ENCODE assay signal across 1 mouse cellular context in the genomic region with DNA sequence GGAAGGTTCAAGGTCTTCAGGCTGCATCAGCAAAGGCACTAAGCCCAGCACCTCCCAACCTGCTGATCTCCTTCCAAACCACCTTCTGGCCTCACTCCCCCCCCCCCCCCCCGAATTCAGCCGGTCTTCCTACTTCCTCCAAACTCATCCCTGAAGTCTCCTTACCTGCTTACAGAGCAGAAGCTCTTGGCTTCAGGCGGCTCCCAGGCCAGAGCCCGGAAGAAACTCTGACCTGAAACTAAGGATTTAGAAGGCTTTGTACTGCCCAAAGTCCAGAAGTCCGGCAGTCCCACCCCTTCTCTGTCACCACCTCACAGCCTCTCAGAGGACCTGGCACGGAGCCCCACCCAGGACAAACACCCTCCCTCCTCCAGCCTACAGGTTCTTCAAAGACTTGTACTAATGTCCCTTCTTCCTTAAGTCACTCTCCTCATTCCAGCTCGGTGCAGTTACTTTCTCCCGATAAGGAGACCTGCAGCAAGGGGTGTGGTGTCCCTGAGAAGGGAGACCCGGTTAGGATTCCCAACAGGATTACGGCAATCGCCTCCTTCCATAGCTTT.
TF ChIP-seq lines count a peak whose summit lies in the region.

No protein-coding gene starts in this region.

TF ChIP-seq in CH12.LX, 34 proteins besides CTCF, POLR2A, EP300 and RAD21:
- TF ChIP-seq MYC (IDR thresholded peaks at IDR 0.05; ENCODE audit: low read depth, low read length) (no peak), RCOR1 (conservative IDR thresholded peaks at IDR 0.05; ENCODE audit: low read depth, low read length) (no peak), USF2 (conservative IDR thresholded peaks at IDR 0.05; ENCODE audit: low read depth, low read length) (no peak), POLR2AphosphoS2 (IDR thresholded peaks at IDR 0.05; ENCODE audit: low read depth, low read length) (no peak), HCFC1 (IDR thresholded peaks at IDR 0.05; ENCODE audit: low read depth, low read length) (no peak), TBP (conservative IDR thresholded peaks at IDR 0.05; ENCODE audit: low read depth, low read length) (no peak), JUND (conservative IDR thresholded peaks at IDR 0.05; ENCODE audit: low read depth, low read length) (no peak), NELFE (IDR thresholded peaks at IDR 0.05; ENCODE audit: low read depth, low read length) (no peak), CHD2 (IDR thresholded peaks at IDR 0.05; ENCODE audit: low read length) (no peak), GABPA (IDR thresholded peaks at IDR 0.05; ENCODE audit: insufficient replicate concordance, low read depth, low read length) (no peak), IRF4 (IDR thresholded peaks at IDR 0.05; ENCODE audit: low read depth, low read length) (no peak), ZKSCAN1 (IDR thresholded peaks at IDR 0.05; ENCODE audit: borderline replicate concordance, low read depth, low read length) (no peak)
